Mouse (Mus musculus) thymus, adult 18-20 months (tissue): ENCODE results near the gene Hoxd8.

Experiments used
- DNase-seq, 2 experiments: peaks; one replicate each; pipeline ENCODE4 v3.0.0; 2022; ENCODE audit warnings: mixed read lengths in 2 of 2

Hoxd8 gene

GRCm38 (mm10) chr2:74699664-74700545 lies 4.5 kb upstream of the Hoxd8 start:
- DNase-seq, result no peak

- no peak for DNase-seq
Measured at GRCm38 (mm10) chr2:74700546-74701112, 3.8 kb upstream of the Hoxd8 start.

- no peak for DNase-seq
Measured at GRCm38 (mm10) chr2:74701949-74702819, 2.2 kb upstream of the Hoxd8 start.

GRCm38 (mm10) chr2:74702820-74703219 lies 1.6 kb upstream of the Hoxd8 start:
- DNase-seq, result no peak

- DNase-seq, result no peak
Measured at GRCm38 (mm10) chr2:74703317-74703716, 1.1 kb upstream of the Hoxd8 start.

GRCm38 (mm10) chr2:74703720-74704392 lies 559 bp upstream of the Hoxd8 start:
- DNase-seq, result no peak

- DNase-seq, result no peak
Measured at GRCm38 (mm10) chr2:74704999-74705466, 618 bp downstream of the Hoxd8 start.

- DNase-seq, result no peak
Measured at GRCm38 (mm10) chr2:74705467-74706089, 1.2 kb downstream of the Hoxd8 start.

GRCm38 (mm10) chr2:74706393-74706960 lies 2.1 kb downstream of the Hoxd8 start:
- DNase-seq, result no peak

- no peak for DNase-seq
Measured at GRCm38 (mm10) chr2:74707599-74707998, 3.2 kb downstream of the Hoxd8 start.

GRCm38 (mm10) chr2:74708676-74709075 lies 4.3 kb downstream of the Hoxd8 start:
- DNase-seq, result no peak

GRCm38 (mm10) chr2:74709465-74710419 lies 5.3 kb downstream of the Hoxd8 start:
- no peak for DNase-seq

GRCm38 (mm10) chr2:74710929-74711543 lies 6.6 kb downstream of the Hoxd8 start:
- DNase-seq, result no peak

- DNase-seq, result no peak
Measured at GRCm38 (mm10) chr2:74711721-74712621, 7.6 kb downstream of the Hoxd8 start, which contains the start of the genes Hoxd3 and Hoxd4. Gene Hoxd3 (plus strand): TSS chr2:74711927. Gene Hoxd4 (plus strand): TSS chr2:74711929.

- DNase-seq, result no peak
Measured at GRCm38 (mm10) chr2:74713239-74714150, 9.1 kb downstream of the Hoxd8 start.

- DNase-seq, result no peak
Measured at GRCm38 (mm10) chr2:74714156-74714789, 9.9 kb downstream of the Hoxd8 start.

GRCm38 (mm10) chr2:74714881-74715280 lies 10.5 kb downstream of the Hoxd8 start:
- DNase-seq, result no peak
